ENCODE assay signal across 30 mouse cellular contexts in genomic region chr10:99893999-99894398, GRCm38 (mm10).
DNase-seq lines count a peak whose midpoint lies in the region; ATAC-seq and TF ChIP-seq lines count a peak whose summit lies in the region.
"Had no signal": no experiment of that assay in that cellular context is flagged by ENCODE, and none has a peak within 500 bp of the region (broad histone marks: within the 10 kb centered on the region; RNA-seq: fewer than 3 reads in every experiment).

No protein-coding gene starts in this region.

- no peak for DNase-seq in kidney, postnatal 4 days
- peak; percentile 53 for DNase-seq in embryo, embryonic 10 days (ENCODE audit: low spot score)
- peak; percentile 29 for DNase-seq in embryo, embryonic 11 days
- DNase-seq in neural tube, embryonic 10.5 days (ENCODE audit: extremely low spot score, low spot score) = no peak
- DNase-seq in lung, postnatal 25 days (ENCODE audit: low spot score) = no peak
- DNase-seq: adrenal gland, adult 2 months; adrenal gland, postnatal 36 days; B cell, adult 2 months; cerebellum, adult 18-20 months; cerebellum, postnatal 25 days; gastrocnemius, adult 2 months; heart, postnatal 10 days; liver, embryonic 13.5 days; lung, embryonic 14.5 days; lung, postnatal 14 days; right cerebral cortex, adult 18-20 months; spleen, adult 18-20 months; thymus, postnatal 14 days had no signal

- WGBS in kidney, embryonic 14.5 days = 15% methylated on average over 3 of the region's 3 CpGs
- 23% methylated on average over 3 of the region's 3 CpGs for WGBS in intestine, postnatal 0 days
- 77% methylated on average over 3 of the region's 3 CpGs for WGBS in midbrain, embryonic 13.5 days

- H3K4me3 ChIP-seq in kidney, embryonic 14.5 days (ENCODE audit: low read length) = no peak overlapping the region
- no peak overlapping the region for H3K4me3 ChIP-seq in intestine, postnatal 0 days (ENCODE audit: low read depth, low read length)
- H3K4me3 ChIP-seq in midbrain, embryonic 13.5 days (replicated peaks) = no peak overlapping the region
- H3K4me3 ChIP-seq: gastrocnemius, adult 2 months; heart, embryonic 13.5 days; left cerebral cortex, adult 2 months; limb, embryonic 13.5 days; liver, embryonic 13.5 days; midbrain, embryonic 10.5 days; neural tube, embryonic 12.5 days had no signal

- H3K4me1 ChIP-seq in kidney, embryonic 14.5 days (ENCODE audit: control insufficient read depth, insufficient read depth, low read length) = no peaks in the 10 kb centered on the region
- peaks cover 12% of the 10 kb centered on the region; the same call in 1 of the 2 replicates for H3K4me1 ChIP-seq in intestine, postnatal 0 days (replicated peaks; ENCODE audit: control insufficient read depth, insufficient read depth, low read length)
- no peaks in the 10 kb centered on the region for H3K4me1 ChIP-seq in midbrain, embryonic 13.5 days (replicated peaks)
- H3K4me1 ChIP-seq: heart, embryonic 13.5 days; limb, embryonic 13.5 days; liver, embryonic 13.5 days; midbrain, embryonic 10.5 days; neural tube, embryonic 12.5 days had no signal

- H3K4me2 ChIP-seq in kidney, embryonic 14.5 days (replicated peaks; ENCODE audit: low read depth, low read length) = no peak overlapping the region
- no peak overlapping the region for H3K4me2 ChIP-seq in intestine, postnatal 0 days (replicated peaks; ENCODE audit: low read depth)
- no peak overlapping the region for H3K4me2 ChIP-seq in midbrain, embryonic 13.5 days (replicated peaks)
- H3K4me2 ChIP-seq: heart, embryonic 13.5 days; hindbrain, embryonic 14.5 days; limb, embryonic 13.5 days; liver, embryonic 13.5 days; lung, embryonic 14.5 days; neural tube, embryonic 12.5 days had no signal

- H3K27me3 ChIP-seq in kidney, embryonic 14.5 days (ENCODE audit: control insufficient read depth, insufficient read depth, low read length) = no peaks in the 10 kb centered on the region
- no peaks in the 10 kb centered on the region for H3K27me3 ChIP-seq in intestine, postnatal 0 days (replicated peaks; ENCODE audit: control insufficient read depth, insufficient read depth, low read length)
- no peaks in the 10 kb centered on the region for H3K27me3 ChIP-seq in midbrain, embryonic 13.5 days
- H3K27me3 ChIP-seq: heart, embryonic 13.5 days; limb, embryonic 13.5 days; liver, embryonic 13.5 days; neural tube, embryonic 12.5 days had no signal

- TF ChIP-seq CTCF in intestine, postnatal 0 days (IDR thresholded peaks at IDR 0.05; ENCODE audit: low read depth) = no peak

- H3K9me3 ChIP-seq in kidney, embryonic 14.5 days (ENCODE audit: control insufficient read depth, low read length) = no peaks in the 10 kb centered on the region
- H3K9me3 ChIP-seq in intestine, postnatal 0 days (ENCODE audit: control insufficient read depth) = no peaks in the 10 kb centered on the region
- H3K9me3 ChIP-seq in midbrain, embryonic 13.5 days = no peaks in the 10 kb centered on the region
- H3K9me3 ChIP-seq: heart, embryonic 13.5 days; limb, embryonic 13.5 days; liver, embryonic 13.5 days; midbrain, embryonic 10.5 days; neural tube, embryonic 12.5 days had no signal

- H3K27ac ChIP-seq in kidney, embryonic 14.5 days (ENCODE audit: low read depth, low read length) = no peak overlapping the region
- no peak overlapping the region for H3K27ac ChIP-seq in intestine, postnatal 0 days (ENCODE audit: low read depth, low read length)
- no peak overlapping the region for H3K27ac ChIP-seq in midbrain, embryonic 13.5 days
- H3K27ac ChIP-seq: gastrocnemius, adult 2 months; heart, embryonic 13.5 days; hindbrain, embryonic 14.5 days; left cerebral cortex, adult 2 months; limb, embryonic 13.5 days; liver, embryonic 13.5 days; midbrain, embryonic 10.5 days; neural tube, embryonic 12.5 days had no signal

- H3K9ac ChIP-seq in kidney, embryonic 14.5 days (ENCODE audit: low read depth, low read length) = no peak overlapping the region
- H3K9ac ChIP-seq in intestine, postnatal 0 days (ENCODE audit: low read depth, low read length) = no peak overlapping the region
- H3K9ac ChIP-seq in midbrain, embryonic 13.5 days (replicated peaks) = no peak overlapping the region
- H3K9ac ChIP-seq: heart, embryonic 13.5 days; hindbrain, embryonic 14.5 days; limb, embryonic 13.5 days; liver, embryonic 13.5 days; lung, embryonic 14.5 days; neural tube, embryonic 12.5 days had no signal

- H3K36me3 ChIP-seq in kidney, embryonic 14.5 days (ENCODE audit: control insufficient read depth, insufficient read depth, low read length) = no peaks in the 10 kb centered on the region
- H3K36me3 ChIP-seq in intestine, postnatal 0 days (ENCODE audit: control insufficient read depth, insufficient read depth) = no peaks in the 10 kb centered on the region
- no peaks in the 10 kb centered on the region for H3K36me3 ChIP-seq in midbrain, embryonic 13.5 days
- H3K36me3 ChIP-seq: heart, embryonic 13.5 days; limb, embryonic 13.5 days; liver, embryonic 13.5 days; midbrain, embryonic 10.5 days; neural tube, embryonic 12.5 days had no signal

- ATAC-seq in kidney, embryonic 14.5 days (ENCODE audit: low FRiP score, low TSS enrichment) = peak; percentile 72; the same call in 1 of the 2 replicates
- ATAC-seq in intestine, postnatal 0 days = peak; percentile 45; the same call in 1 of the 2 replicates
- ATAC-seq in midbrain, embryonic 13.5 days = no peak
- ATAC-seq: activated CD4-positive, CD25-positive, alpha-beta regulatory T cell, adult 4 months; forebrain, embryonic 14.5 days; midbrain, embryonic 16.5 days had no signal

Comparison
In these comparisons a context has a peak if more than half of its experiments do, and no peak if none do; other contexts are left out.
1. DNase-seq: peak in embryo, embryonic 10 days (single experiment) and embryo, embryonic 11 days (single experiment); none in kidney, postnatal 4 days (0 of 2), neural tube, embryonic 10.5 days (single experiment) and lung, postnatal 25 days (single experiment).